Mouse (Mus musculus) bone marrow, adult 2 months (tissue): ENCODE data around the gene Mpv17l2.

Experiments
- CTCF ChIP-seq: fragments of 200-500 bp; IDR thresholded peaks from 2 replicates; pipeline ENCODE4 v1.5.1; 2011; ENCODE audit warnings: low read length, control low read depth; ENCODE audit not compliant: control insufficient read depth, insufficient read depth
- POLR2A ChIP-seq: fragments of 200-500 bp; IDR thresholded peaks from 2 replicates; pipeline ENCODE4 v1.6.1; 2011; ENCODE audit warnings: low read depth, mild to moderate bottlenecking, control low read depth, low read length, borderline replicate concordance; ENCODE audit not compliant: control insufficient read depth

DNA sequence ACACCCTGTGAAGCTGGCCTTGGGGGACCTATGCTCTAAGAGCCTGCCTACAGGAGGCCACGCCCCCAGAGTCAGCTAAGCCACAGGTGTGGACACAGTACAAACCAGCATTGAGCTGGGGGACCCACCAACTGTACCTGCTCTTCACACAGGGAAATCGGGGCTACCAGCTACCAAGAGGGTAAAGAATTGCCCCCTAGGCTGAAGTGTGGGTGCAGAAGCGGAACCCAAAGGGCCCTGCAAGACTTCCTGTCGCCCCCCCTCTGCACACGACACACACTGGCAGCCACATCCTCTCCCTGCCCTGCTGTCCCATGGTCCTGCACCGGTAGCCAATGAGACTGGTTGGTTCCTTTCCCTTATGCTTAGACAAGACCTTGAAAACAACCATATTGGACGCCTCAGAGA is 30.6 kb upstream of the Mpv17l2 start:
- TF ChIP-seq CTCF (no peak), POLR2A (peak; percentile 52; the same call in 1 of the 2 replicates)
